Mouse (Mus musculus) inflammation-experienced regulatory T-cells, adult 6 months (primary cell): ENCODE results near the gene Cog7. TPM values are rescaled to one million over a fixed set of nuclear protein-coding genes. Genes with fewer than 3 reads are reported as not detected.

ENCODE experiments used
- ATAC-seq: one replicate; pipeline ENCODE4 v1.8.0; 2017
- polyA plus RNA-seq, 3 experiments: library from polyadenylated mRNA; unstranded; fragments of 100-300 nt; shearing (Covaris generic); gene quantifications; one replicate each; pipeline ENCODE4 v1.2.1; 2017

Cog7 gene
- 1 to 10 TPM; 4.6 to 9.4 (median 8.5) TPM for polyA plus RNA-seq

- peak; percentile 93 for ATAC-seq
Observed at GRCm38 (mm10) chr7:121981307-121981871, at the start of gene Cog7. Cog7 (minus strand) TSS chr7:121981711.

- no peak for ATAC-seq
Observed at GRCm38 (mm10) chr7:122022131-122022530, 40.6 kb upstream of the Cog7 start.

GRCm38 (mm10) chr7:122020667-122021354, 39.3 kb upstream of the Cog7 start, which contains the start of gene Gga2:
Gga2 (minus strand) TSS chr7:122021222.
- peak; percentile 87 for ATAC-seq

- ATAC-seq, result no peak
Observed at GRCm38 (mm10) chr7:122020273-122020666, 38.8 kb upstream of the Cog7 start.

- no peak for ATAC-seq
Observed at GRCm38 (mm10) chr7:122018978-122019377, 37.5 kb upstream of the Cog7 start.

GRCm38 (mm10) chr7:122018247-122018646, 36.7 kb upstream of the Cog7 start:
- ATAC-seq, result no peak

- ATAC-seq, result no peak
Observed at GRCm38 (mm10) chr7:122015734-122016133, 34.2 kb upstream of the Cog7 start.

GRCm38 (mm10) chr7:122015105-122015504, 33.6 kb upstream of the Cog7 start:
- ATAC-seq, result no peak

- no peak for ATAC-seq
Observed at GRCm38 (mm10) chr7:122012949-122013348, 31.4 kb upstream of the Cog7 start.

GRCm38 (mm10) chr7:122012370-122012769, 30.9 kb upstream of the Cog7 start:
- no peak for ATAC-seq

GRCm38 (mm10) chr7:122000396-122000795, 18.9 kb upstream of the Cog7 start:
- no peak for ATAC-seq

GRCm38 (mm10) chr7:121995961-121996360, 14.4 kb upstream of the Cog7 start:
- ATAC-seq, result no peak

- ATAC-seq, result no peak
Observed at GRCm38 (mm10) chr7:121975031-121975430, 6.5 kb downstream of the Cog7 start.

GRCm38 (mm10) chr7:121971698-121972097, 9.8 kb downstream of the Cog7 start:
- ATAC-seq, result no peak

GRCm38 (mm10) chr7:121970250-121970649, 11.3 kb downstream of the Cog7 start:
- no peak for ATAC-seq

- no peak for ATAC-seq
Observed at GRCm38 (mm10) chr7:121968816-121969215, 12.7 kb downstream of the Cog7 start.

GRCm38 (mm10) chr7:121968242-121968641, 13.3 kb downstream of the Cog7 start:
- ATAC-seq, result no peak

GRCm38 (mm10) chr7:121966169-121966568, 15.3 kb downstream of the Cog7 start:
- no peak for ATAC-seq

GRCm38 (mm10) chr7:121963883-121964398, 17.6 kb downstream of the Cog7 start:
- peak; percentile 50 for ATAC-seq

- no peak for ATAC-seq
Observed at GRCm38 (mm10) chr7:121962571-121962959, 18.9 kb downstream of the Cog7 start.

- no peak for ATAC-seq
Observed at GRCm38 (mm10) chr7:121961913-121962570, 19.5 kb downstream of the Cog7 start.

GRCm38 (mm10) chr7:121955802-121956201, 25.7 kb downstream of the Cog7 start:
- ATAC-seq, result no peak

GRCm38 (mm10) chr7:121954891-121955669, 26.4 kb downstream of the Cog7 start:
- ATAC-seq, result no peak
